Mouse (Mus musculus) myocyte (in vitro differentiated cells): ENCODE measurements around the gene Gm3127.
"Not testable (repeated sequence)": the region's sequence is repeated elsewhere in the genome, so short reads cannot be mapped to it uniquely, and the experiment has no call there.

ENCODE experiments used
- CEBPB ChIP-seq: IDR thresholded peaks from 2 replicates; pipeline ENCODE4 v1.6.1; 2011; ENCODE audit warnings: mild to moderate bottlenecking, moderate library complexity; ENCODE audit not compliant: poor library complexity, insufficient read depth, severe bottlenecking
- MAX ChIP-seq: IDR thresholded peaks from one replicate; pipeline ENCODE4 v1.6.1; 2011; ENCODE audit warnings: low read depth, mild to moderate bottlenecking, control low read depth
- MYOD1 ChIP-seq, 3 experiments: IDR thresholded peaks; one replicate each; pipeline ENCODE4 v1.6.1; 2011; ENCODE audit warnings: control low read depth in 2 of 3, low read depth in 2 of 3, mild to moderate bottlenecking in 2 of 3, moderate library complexity in 1 of 3; ENCODE audit not compliant: insufficient read length in 2 of 3, control insufficient read depth in 1 of 3
- MYOG ChIP-seq, 3 experiments: IDR thresholded peaks; one replicate each; pipeline ENCODE4 v1.6.1; 2011; ENCODE audit warnings: control low read depth in 2 of 3, low read depth in 2 of 3, mild to moderate bottlenecking in 2 of 3; ENCODE audit not compliant: insufficient read length in 2 of 3, control insufficient read depth in 1 of 3, insufficient read depth in 1 of 3
- POLR2A ChIP-seq: IDR thresholded peaks from one replicate; pipeline ENCODE4 v1.6.1; 2011; ENCODE audit warnings: low read depth, mild to moderate bottlenecking, control low read depth, moderate library complexity; ENCODE audit not compliant: insufficient read length
- POLR2AphosphoS2 ChIP-seq: IDR thresholded peaks from one replicate; pipeline ENCODE4 v1.6.1; 2011; ENCODE audit warnings: low read depth, control low read depth; ENCODE audit not compliant: insufficient read length
- SRF ChIP-seq: IDR thresholded peaks from one replicate; pipeline ENCODE4 v1.6.1; 2011; ENCODE audit warnings: low read depth; ENCODE audit not compliant: control insufficient read depth, insufficient read length

DNA sequence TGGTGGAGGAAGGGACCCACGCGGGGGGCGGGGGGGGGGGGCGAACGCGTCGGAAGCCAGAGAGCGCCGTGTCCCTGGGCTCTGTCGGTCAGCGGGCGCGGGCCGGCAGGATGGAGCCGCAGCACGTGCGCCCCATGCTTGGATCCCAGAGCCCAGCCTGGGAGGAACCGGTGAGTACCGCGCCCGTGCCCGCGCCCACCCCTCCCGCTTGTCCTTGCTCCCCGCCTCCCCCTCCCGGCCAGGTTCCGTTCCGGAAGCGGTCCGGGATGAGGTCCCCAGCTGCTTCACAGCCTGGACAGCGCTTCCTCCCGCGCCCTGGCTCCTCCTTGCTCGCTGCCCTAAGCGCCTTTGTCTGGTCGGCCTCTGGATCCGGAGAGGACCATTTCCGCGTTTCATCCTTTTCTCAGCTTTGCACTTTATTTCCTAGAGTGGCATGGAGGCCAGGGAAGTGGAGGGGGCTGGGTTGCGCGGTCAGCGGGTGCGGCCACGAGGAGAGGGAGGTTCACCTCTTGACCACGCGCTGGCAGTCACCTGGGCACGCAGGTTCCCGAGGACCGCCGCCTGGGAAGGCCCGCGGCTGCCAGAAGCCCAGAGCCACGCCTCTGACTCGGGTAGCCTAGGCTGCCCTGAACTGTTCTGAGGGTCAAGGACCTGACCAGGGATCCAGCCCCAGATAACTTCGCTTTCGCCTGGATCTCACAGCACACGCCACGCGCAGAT lies 17.8 kb downstream of the Gm3127 start, which contains the start of gene Gm2974:
- TF ChIP-seq POLR2A; MAX; CEBPB; POLR2AphosphoS2; MYOD1 (IDR thresholded peaks at IDR 0.05; ENCODE audit: control insufficient read depth in 1 of 3, insufficient read length in 2 of 3, low read depth in 2 of 3); MYOG (IDR thresholded peaks at IDR 0.05; ENCODE audit: control insufficient read depth in 1 of 3, insufficient read depth in 1 of 3, insufficient read length in 2 of 3, low read depth in 2 of 3); SRF: not testable (repeated sequence)
